Mouse (Mus musculus): ENCODE data around the gene Gbp6. TPM values are rescaled to one million over a fixed set of nuclear protein-coding genes. Genes with fewer than 3 reads are reported as not detected.
"Not testable (repeated sequence)": the region's sequence is repeated elsewhere in the genome, so short reads cannot be mapped to it uniquely, and the experiment has no call there.

The Gbp6 gene
- polyA plus RNA-seq, 1 experiment from 2014 or later = 22.3 TPM

- not testable (repeated sequence) for H3K36me3 ChIP-seq (ENCODE audit: inconsistent target); H3K27ac ChIP-seq; H3K79me2 ChIP-seq (ENCODE audit: inconsistent target); H3K4me3 ChIP-seq (ENCODE audit: inconsistent target)
- 0% methylated on average over 3 of the region's 3 CpGs for WGBS (ENCODE audit: missing documents)
Observed at GRCm38 (mm10) chr5:105244741-105245140, 48.8 kb downstream of the Gbp6 start.

- WGBS (ENCODE audit: missing documents) = 100% methylated on average over 4 of the region's 5 CpGs
- not testable (repeated sequence) for H3K27ac ChIP-seq
Observed at GRCm38 (mm10) chr5:105240982-105241381, 52.5 kb downstream of the Gbp6 start.

DNA sequence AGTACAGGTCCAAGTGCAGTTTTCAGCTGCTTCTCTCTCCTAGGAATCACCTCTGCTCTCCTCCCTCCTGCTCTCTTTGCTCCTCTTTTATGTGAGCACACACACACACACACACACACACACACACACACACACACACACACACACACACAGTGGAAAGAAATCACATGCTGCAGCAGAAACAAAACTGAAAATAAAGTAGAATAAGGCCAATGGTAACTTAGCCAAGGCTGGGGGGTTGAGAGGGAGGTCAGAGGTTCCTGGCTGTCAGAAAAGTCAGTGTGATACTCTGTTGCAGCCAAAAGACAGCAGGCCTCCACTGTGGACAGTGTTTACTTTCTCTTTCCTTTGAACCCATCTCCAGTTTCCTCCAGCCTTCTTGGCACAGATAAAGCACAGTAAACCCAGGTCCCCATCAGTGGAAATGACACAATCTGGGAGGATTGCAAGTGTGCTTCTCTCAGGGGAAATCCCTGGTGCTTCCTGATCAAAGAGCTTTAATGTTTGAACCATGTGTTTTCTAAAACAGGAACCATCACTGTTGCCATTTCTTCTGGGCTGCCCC is 53.9 kb downstream of the Gbp6 start, which contains the start of gene Gbp10:
Gbp10 (minus strand) TSS at position 51 of the 565 bp plus-strand sequence.
- H3K79me2 ChIP-seq (ENCODE audit: inconsistent target); H3K36me3 ChIP-seq (ENCODE audit: inconsistent target); H3K27ac ChIP-seq: not testable (repeated sequence)

More at GRCm38 (mm10) chr5:105240982-105241381, 52.5 kb downstream of the Gbp6 start:
- H3K36me3 ChIP-seq (ENCODE audit: inconsistent target); H3K4me3 ChIP-seq (ENCODE audit: inconsistent target); H3K79me2 ChIP-seq (ENCODE audit: inconsistent target): not testable (repeated sequence)

GRCm38 (mm10) chr5:105238402-105238801 is 55.1 kb downstream of the Gbp6 start:
- H3K4me3 ChIP-seq (ENCODE audit: inconsistent target) = not testable (repeated sequence)

More for the DNA sequence above, 53.9 kb downstream of the Gbp6 start, which contains the start of gene Gbp10:
- H3K4me3 ChIP-seq (ENCODE audit: inconsistent target) = not testable (repeated sequence)

DNA sequence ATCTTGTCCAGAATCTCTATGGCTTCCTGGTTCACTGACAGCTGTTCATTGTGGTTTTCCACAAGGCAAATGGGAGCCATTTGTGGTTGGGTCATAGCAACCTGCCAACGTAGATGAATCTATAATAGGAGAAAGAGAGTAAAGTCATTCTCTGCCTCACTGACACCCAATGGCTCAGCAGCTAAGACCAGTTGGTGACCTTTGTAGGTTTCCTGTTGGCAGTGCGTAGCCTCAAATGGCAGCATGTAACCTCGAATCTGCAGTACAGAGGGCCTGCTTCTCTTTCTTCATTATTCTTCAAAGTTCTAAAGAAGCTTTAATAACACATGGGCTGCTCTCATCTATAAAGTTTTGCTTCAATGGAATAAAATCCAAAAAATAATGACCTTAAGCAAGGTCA is 57.5 kb downstream of the Gbp6 start:
- not testable (repeated sequence) for H3K79me2 ChIP-seq (ENCODE audit: inconsistent target); H3K36me3 ChIP-seq (ENCODE audit: inconsistent target); H3K27ac ChIP-seq; H3K4me3 ChIP-seq (ENCODE audit: inconsistent target)
- no CpG with 5 or more reads among the region's 3 CpGs for WGBS (ENCODE audit: missing documents)

More at GRCm38 (mm10) chr5:105238402-105238801, 55.1 kb downstream of the Gbp6 start:
- H3K79me2 ChIP-seq (ENCODE audit: inconsistent target); H3K36me3 ChIP-seq (ENCODE audit: inconsistent target); H3K27ac ChIP-seq: not testable (repeated sequence)
- WGBS (ENCODE audit: missing documents) = no CpG with 5 or more reads among the region's 1 CpGs

Other genes with a start within 250 kb of the Gbp6 start
- 20.1 to 55.4 TPM (median 28.3 TPM) in 3 replicates for gene Gbp9, start 154.2 kb downstream of the Gbp6 start, polyA plus RNA-seq (2018)
- gene Gbp8, start 154.2 kb downstream of the Gbp6 start, polyA plus RNA-seq (2018) = 2.9 to 48.7 TPM (median 19.7 TPM) in 3 replicates
- 1.7 to 20.7 TPM (median 2.8 TPM) in 3 replicates for gene Gbp4, start 154.1 kb downstream of the Gbp6 start, polyA plus RNA-seq (2018)
- gene Gbp10, start 54.2 kb downstream of the Gbp6 start, polyA plus RNA-seq (2018) = 0.07 to 1.1 TPM in 2 of 3 replicates, not detected in the other
- 0.05 TPM in 1 of 3 replicates, not detected in the others for gene Gm43302, start within 50 bp of the Gbp6 start, polyA plus RNA-seq (2018)
- gene Lrrc8b, start 122.1 kb upstream of the Gbp6 start, polyA plus RNA-seq (2018) = 4.6 to 9.9 TPM (median 4.8 TPM) in 3 replicates
- 6.3 to 7.5 TPM (median 6.9 TPM) in 3 replicates for gene Lrrc8c, start 225.7 kb upstream of the Gbp6 start, polyA plus RNA-seq (2018)